Mouse (Mus musculus) right cerebral cortex, postnatal 4 days (tissue): ENCODE results near the gene Polr3e.
A peak's percentile ranks its signal among the peaks of the same experiment; 100 is the strongest.
"Not testable (repeated sequence)": the region's sequence is repeated elsewhere in the genome, so short reads cannot be mapped to it uniquely, and the experiment has no call there.

ENCODE experiments used
- DNase-seq: peaks from one replicate; pipeline ENCODE4 v3.0.0-alpha.2; 2022

Gene Polr3e

DNA sequence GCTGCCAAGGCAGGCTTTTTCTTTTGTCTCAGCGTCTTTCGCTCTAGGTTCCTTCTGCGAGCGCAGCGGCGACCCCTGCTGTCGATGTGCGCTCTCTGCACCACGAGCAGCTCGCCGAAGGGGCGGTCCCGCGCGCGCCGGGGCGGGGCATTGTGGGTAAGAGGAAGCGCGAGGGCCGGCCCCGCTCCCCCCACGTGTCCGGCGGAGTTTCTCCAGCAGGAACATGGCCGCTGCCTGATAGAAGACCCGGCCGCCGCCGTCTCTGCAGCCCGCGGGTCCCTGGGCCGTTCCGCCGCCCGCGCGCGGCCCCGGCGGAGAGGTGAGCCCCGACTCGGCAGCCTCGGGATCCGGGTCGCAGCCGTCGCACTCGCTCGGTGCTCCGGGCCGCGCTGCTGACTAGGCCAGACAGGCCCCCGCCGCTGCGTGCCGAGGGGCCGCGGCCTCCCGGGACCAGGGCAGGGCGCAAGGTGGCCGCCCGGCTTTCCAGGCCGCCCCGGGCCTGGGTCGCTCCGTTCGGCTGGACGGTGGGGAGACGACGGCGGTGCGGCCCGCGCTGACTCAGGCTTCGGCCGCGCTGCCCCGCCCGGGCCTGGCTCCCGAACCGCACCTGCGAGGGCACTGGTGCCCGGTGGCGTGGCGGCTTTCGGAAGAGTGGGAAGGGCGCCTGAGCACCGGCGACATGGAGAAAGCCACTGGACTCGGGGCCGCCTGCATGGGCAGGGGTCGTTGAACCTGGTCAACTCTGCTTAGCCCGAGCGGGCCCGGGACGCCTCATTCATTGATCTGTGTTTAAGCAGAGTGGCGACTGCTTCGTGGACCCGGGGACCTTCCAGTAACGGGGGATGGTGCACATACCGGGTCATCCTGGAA, at the start of gene Polr3e:
Gene Polr3e, plus strand, starts transcription at position 153 of the 870 bp plus-strand sequence.
- peak; percentile 99 for DNase-seq

DNA sequence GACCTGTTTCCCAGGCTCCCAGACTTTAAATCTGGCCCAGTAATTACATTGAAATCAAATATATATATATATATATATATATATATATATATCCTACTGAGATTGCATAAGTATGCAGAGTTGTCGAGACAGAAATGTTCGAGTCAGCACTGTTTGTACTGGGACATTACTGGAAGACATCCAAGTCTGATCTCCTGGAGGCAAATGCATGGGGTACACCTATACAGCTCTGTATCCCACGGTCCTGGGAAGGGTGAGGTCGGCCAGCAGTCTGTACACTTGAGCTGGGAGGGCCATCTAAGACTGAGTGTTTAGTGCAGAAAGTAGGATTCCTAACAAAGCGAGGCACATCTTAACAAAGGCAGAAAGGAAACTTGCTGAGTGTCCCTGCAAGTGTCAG, 47.7 kb upstream of the Polr3e start:
- no peak for DNase-seq

DNA sequence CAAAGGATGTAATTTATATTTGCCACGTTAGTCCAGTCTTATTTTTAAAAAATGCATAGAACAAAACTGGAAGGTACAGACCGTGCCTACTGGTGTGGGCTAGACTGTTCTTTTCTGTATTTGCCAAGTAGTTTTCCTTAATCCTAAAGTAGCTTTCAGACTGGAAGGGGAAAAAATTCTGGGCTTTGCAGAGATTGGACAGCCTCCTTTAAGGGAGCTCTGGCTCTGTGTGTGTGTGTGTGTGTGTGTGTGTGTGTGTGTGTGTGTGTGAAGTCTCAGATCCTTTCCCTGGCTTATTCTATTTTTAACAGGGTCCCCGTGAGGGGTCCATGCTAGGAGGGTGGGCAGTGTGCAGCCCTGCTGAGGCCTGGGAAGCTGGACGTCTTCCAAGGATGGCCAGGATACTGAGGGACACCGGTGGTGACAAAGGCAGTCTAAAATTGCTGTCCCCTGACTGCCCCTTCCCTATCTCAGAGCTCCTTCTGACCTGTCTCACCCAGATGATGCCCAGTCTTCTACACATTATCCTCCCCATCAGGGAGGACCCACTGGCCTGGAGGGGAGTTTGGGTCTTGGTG, 47.0 kb upstream of the Polr3e start:
- no peak for DNase-seq

DNA sequence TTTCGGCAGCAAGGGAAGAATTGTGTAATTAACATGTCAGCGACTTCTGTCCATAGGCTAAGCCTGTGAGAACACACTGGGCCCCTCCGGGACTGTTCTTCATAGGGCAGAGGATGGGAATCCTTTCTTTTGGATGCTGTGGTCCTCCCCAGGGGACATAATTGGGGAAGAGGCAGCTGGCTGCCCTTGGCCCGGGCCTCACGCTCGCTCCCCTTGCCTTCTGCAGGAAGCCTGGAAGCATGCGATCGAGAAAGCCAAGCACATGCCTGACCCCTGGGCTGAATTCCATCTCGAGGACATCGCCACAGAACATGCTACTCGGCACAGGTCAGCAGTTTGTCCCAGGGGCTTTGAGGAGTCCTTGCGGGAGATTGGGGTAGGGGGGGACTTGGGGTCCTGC, 44.5 kb upstream of the Polr3e start:
- no peak for DNase-seq

DNA sequence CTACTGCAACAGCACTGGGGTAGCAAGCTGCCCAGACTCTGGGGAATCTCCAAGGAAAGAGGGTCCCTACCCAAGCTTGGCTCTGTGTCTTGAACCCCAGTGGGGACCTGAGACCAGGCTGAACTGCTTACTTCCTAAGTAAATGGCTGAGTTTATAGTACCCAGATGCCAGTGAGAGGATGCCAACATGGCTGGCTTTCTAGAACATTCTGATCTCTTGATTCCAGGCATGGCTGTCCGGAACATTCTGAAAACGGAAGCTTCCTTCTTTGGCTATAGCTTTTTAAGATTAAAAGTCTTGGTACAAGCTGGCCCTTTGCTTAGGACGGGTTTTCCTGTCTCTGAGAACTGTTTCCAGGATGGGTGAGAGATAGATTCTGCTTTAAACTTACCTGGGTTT, 43.5 kb upstream of the Polr3e start:
- DNase-seq, result no peak

DNA sequence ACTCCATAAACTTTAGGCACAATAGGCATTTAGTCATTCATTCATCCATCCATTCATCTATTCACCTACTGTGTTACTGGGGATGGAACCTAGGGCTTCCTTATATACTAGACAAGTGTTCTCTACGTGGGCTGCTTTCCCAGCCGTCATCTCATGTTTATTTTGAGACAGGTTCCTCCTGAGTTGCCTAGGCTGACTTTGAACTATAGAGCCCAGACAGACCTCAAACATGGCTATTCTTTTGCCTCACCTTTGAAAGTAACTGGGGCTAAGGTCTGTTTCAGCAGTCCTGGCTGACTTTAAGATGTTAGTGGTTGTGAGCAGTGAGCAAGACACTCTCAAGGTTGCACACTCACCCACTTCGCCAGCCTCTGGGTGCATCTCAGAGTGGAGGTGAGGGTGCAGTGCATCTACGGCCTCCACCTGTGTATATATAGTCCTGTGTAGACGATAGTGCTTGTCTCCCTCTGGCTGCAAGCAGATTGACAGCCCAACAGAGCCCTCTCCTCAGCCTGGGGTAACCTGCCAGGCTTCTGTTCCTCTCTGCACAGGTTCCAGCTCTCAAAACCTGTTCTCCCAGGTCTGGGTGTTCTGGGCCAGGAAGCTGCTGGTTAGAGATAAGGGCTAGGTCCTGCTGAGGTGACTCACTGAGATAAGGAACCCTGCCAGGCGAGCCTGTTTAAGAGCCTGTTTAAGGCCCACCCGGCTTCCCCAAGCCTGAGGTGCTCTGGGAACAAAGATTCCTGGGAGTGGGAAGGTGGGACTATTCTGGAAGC, 42.6 kb upstream of the Polr3e start:
- no peak for DNase-seq

DNA sequence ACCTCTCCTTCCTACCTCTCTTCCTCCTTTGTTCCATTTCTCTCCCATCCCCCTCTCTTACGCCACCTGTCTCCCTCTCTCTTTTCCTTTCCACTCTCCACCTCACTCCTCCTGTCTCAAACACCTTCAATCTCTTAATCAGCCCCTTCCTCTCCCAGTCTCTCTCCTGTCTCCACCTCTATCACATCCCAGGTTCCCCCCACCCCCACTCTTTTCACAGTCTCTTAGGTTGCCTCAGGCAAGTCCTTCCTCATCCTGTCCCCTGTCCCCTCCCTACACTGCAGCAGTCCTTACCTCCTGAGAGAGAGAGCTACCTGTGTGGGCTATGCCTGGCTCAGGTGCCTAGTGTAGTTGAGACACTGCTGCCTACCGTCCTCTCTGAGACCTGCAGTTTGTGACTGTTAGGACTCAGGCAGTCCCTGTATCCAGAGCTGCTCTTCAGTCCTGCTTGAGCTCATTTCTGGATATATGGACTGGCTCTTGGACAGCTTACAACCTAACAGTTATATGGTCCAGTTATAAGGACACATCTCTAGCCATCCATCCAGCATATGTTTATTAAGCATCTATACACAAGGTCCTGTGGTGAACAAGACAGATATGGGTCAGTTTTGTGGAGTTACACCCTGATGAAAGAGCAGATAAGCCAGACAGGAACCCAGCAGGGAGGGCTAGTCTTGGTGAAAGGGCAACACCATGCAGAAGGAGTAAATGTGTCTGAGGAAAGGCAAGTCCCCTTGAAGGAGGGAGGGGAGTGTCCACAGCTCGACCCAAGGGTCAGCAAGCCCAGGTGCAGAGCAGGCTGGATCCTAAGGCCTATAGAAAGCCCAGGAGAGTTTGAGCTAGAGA, 41.8 kb upstream of the Polr3e start:
- DNase-seq, result no peak

DNA sequence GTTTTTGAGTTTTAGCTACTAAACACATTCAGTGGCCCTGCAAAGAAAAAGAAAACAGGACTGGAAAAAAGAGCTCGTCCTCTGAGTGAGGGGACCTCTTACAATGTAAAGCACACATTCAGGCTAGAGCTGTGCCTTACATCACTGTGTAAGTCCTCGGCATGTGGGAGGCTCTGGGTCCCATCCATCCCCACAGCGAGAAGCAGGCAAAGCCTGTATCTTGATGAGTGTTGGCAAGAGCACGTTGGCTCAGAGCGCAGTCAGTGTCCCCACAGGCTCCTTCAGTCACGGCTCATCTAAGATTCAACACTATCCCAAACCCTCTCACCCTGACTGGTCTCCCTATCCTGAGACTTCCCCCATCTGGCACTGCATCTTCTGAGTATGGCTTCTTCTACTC, 39.3 kb upstream of the Polr3e start:
- DNase-seq, result no peak

DNA sequence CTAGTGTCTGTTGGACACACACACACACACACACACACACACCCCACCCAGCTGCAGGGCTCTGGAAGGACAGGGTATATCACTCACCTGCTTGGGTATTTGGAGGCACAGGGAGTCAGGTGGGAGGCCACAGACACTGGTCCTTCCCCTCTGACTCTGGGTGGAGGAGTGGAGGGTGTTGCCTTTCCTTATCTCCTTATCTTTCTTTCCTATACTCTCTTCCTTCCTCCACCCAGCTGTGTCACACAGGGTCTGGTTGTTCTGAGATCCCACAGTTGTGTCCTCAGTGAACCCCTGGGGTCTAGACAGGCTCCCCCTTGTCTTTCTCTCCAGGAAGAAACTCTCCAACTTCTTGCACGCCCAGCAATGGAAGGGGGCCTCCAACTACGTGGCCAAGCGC, 37.6 kb upstream of the Polr3e start:
- DNase-seq, result no peak

DNA sequence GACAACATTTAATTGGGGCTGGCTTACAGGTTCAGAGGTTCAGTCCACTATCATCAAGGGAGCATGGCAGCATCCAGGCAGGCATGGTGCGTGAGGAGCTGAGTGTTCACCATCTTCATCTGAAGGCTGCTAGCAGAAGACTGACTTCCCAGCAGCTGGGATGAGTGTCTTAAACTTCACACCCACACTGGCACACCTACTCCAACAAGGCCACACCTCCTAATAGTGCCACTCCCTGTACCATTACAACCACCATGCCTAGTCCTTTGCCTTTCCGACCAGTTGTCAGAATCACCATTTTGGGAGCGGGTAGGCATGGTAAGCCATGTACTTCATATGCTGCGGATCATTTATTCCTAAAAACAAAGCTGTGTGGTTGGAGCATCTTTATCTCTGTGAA, 36.8 kb upstream of the Polr3e start:
- no peak for DNase-seq

DNA sequence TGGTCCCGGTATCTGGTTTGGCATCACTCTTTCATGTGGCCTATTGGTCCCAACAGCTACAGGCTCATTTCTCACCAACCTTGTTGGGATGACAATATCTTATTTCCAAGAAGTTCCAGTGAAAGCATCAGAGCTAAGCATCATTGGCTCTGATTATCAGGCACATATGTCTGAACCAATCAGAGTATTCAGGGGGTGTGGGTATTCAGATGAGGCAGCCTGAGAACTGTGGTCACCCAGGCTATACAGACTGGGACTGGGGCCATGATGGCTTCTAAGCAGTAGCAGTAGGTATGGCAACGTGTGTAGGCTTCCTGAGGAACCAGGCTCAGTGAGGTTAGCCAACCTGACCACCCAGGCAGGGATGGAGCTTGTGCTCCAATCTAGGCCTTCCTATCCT, 36.1 kb upstream of the Polr3e start:
- no peak for DNase-seq

DNA sequence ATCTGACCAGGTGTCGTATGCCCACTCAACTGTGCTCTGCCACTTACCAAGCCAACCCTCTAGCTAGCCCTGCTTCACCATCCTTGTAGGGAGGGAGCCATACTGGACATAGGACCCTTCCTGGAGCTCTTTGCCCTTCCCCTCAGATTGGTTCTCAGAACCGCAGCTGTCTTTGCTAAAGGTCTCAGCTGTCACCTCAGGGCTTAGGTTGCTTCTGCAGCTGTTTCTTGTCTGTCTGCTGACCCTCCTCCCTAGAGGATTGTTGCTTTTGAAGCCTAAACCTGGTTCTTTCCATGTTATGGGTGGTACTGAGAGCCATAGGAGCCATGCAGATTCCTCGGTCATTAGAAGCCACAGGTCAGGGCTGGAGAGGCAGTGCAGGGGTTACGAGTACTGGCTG, 34.9 kb upstream of the Polr3e start:
- no peak for DNase-seq

DNA sequence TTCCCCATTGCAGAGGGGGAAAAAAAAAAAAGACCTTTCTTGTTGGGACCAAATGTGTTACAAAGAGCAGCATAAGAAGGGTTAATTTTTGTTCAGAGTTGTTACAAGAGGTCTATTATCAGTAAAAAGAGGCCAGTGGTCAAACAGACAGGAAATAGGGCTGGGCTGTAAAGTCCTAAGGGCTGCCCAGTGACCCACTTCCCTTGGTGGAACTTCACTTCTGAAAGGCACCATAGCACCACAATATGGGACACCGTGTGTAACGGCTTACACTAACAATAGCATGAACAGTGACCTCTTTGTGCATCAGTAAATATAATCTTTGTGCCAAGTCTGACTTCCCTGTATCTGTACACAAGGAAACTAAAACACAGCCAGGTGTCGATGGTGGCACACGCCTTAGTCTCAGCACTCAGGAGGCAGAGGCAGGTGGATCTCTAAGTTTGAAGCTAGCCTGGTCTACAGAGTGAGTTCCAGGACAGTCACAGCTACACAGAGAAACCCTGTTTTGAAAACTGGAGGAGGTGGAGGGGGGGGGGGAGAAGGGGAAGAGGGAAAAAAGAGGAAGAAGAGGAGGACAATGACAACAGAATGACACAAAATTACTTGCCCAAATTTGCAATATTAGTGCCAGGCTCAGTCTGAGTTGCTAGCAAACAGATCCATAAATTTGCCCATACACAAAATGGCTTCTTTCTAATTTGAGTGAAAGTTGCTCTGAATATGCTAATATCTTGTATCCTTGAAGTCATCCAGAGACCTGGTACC, 33.8 kb upstream of the Polr3e start:
- no peak for DNase-seq

DNA sequence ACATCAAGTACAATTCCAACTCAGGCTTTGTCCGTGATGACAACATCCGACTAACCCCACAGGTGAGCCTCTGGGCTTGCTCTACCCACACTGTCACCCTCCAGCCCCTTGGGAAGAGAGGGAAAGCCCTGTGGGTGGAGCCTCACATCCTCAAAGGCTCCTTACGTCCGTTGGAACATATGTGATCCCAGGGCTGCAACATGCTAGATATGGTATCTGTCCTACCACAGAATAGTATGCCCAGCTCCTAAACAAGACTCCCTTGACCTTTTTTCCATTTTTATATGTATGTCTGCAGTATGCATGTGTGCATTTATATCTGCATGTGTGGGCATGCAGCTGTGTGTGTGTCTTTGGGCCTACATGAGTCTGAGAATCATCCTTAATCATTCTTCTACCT, 32.8 kb upstream of the Polr3e start:
- DNase-seq, result no peak

DNA sequence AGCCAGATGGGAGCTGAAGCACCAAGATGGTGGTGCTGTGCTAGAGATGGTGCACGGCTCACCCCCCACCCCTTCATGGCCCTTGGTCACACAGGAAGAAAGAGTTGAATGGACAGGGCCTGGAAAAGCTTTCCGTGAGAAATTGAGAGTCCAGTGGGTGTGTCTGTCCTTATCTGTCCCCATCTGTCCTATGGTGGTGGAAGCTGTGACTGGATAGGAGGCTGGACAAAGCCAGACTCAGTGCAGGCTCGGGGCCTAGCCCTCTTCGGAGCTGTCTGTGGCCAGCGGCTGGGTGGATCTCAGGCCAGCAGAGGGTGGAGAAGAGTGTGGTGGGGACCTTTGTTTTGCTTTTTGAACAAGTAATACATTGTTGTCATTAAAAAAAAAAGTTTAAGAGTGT, 24.4 kb upstream of the Polr3e start:
- no peak for DNase-seq

DNA sequence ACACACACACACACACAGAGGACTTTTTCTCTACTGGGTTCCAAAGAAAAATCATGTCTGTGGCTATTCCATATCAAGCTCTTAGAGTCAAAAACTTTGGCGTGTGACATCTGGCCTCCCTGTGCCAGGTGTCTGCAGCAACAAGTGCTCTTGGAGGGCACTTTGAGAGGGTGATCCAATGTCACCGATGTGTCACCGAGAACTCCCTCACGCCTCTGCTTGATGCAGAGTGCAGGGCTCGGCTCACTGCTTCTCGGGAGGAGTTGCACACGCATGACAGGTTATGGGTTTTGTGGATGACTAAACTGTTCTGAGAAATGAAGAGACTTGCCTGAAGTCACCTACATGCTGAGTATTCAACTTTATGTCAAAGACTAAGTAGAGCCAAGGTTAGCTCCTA, 20.5 kb upstream of the Polr3e start:
- DNase-seq, result no peak

DNA sequence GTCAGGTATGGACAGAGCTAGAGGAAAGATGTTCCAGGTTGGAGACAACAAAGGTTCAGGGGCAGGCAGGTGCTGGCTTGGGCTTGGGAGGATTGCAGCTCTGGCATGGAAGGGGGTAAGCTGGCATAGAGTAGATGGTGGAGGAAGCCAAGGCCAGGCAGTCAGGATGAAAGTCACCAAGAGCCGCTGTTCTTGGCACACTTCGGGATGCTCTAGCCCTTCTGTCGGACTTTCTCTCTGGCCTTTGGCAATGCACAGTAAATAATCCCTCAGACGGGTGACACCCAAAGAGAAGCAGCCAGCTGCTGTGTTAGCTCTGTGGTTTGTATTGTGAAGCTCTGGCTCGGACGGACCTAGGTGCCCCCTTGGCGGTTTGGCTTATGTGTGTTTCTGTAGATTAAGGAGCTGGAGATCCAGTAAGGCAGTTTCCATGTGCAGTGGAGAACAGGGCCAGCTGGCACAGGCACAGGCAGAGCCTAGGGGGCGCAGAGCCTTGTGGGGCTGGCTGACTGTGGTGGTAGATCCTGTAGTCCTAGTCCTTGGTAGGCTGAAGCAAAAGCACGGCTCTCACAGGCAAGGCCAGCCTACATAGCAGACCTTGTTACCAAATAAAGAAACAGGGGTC, 19.7 kb upstream of the Polr3e start:
- no peak for DNase-seq

DNA sequence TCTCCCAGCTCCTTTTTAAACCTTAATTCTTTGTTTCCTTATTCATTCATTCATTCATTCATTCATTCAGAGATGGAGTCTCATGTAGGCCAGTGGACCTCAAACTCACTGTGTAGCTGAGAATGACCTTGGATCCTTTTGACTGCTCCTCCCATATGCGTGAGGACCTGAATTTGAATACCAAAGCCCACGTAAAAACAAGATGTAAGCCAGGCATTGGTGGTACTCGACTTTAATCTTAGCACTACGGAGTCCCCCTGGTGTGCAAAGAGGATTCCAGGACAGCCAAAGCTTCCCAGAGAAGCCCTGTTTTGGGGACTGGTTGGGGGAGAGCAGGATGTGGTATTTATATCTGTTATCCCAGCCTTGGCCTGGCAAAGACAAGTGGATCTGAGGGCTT, 17.4 kb upstream of the Polr3e start:
- DNase-seq, result no peak

DNA sequence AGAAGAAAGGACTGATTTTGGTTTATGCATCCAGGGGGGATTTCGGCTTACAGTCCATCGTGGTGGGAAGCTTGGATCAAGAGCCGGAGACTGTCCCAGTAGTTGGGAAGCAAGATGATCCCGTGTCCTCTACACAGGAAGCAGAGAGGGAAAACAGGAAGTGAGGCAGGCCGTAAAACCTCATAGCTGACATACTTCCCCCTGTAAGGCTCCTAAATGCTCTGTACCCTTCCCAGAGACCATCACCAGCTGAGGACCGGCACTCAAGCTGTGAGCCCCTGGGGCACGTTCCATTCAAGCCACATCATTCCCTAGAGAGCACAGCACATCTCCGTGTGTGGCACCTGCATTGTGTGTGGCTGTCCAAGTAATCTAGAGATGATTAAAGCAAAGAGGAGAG, 15.8 kb upstream of the Polr3e start:
- DNase-seq, result no peak

DNA sequence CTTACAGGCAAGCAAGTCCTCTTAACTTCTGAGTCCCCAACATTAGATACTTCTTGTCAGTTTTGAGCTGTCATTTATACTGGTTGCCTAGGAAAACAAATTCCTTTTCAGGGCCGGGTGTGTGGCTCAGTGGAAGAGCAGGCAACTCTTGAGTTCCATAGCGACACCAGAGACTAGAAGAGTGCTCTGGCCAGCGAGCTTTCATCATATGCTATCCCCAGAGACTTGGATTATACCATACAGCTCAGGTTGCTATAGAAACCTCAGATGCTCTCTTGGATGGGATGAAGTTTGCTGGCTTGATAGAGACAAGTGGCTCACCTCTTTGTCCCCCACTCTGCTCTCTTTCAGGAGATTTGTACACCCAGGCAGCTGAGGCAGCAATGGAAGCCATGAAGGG, 14.6 kb upstream of the Polr3e start:
- no peak for DNase-seq

DNA sequence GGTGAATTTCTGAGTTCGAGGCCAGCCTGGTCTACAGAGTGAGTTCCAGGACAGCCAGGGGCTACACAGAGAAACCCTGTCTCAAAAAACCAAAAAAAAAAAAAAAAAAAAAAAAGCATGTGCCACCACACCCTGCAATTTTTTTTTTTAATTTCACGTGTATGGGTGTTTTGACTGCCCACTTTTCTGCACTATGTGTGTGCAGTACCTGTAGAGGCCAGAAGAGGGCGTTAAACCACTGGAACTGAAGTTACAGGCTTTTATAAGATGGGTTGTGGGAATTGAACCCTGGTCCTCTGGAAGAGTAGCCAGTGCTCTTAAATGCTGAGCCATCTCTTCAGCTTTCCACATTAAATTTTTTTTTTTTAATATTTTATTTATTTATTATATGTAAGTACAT, 7.4 kb upstream of the Polr3e start:
- DNase-seq, result not testable (repeated sequence)

DNA sequence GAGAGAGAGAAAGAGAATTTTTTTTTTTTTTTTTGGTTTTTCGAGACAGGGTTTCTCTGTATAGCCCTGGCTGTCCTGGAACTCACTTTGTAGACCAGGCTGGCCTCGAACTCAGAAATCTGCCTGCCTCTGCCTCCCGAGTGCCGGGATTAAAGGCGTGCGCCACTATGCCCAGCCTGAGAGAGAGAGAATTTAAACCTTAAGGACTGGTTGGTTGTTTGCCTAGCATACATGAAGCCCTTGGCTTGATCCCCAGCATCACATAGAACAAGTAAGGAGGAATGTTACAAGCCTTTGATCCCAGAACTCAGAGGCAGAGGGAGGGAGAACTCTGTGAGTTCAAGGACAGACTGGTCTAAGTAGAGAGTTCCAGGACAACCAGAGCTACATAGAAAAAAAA, 6.3 kb upstream of the Polr3e start:
- DNase-seq, result not testable (repeated sequence)
